Mouse (Mus musculus) yolk sac, embryonic 10.5 days (tissue): ENCODE results near the gene Gmppb.

ENCODE experiments used
- DNase-seq: peaks from one replicate; pipeline ENCODE4 v3.0.0-alpha.2; 2017; ENCODE audit warnings: low spot score

The Gmppb gene

DNA sequence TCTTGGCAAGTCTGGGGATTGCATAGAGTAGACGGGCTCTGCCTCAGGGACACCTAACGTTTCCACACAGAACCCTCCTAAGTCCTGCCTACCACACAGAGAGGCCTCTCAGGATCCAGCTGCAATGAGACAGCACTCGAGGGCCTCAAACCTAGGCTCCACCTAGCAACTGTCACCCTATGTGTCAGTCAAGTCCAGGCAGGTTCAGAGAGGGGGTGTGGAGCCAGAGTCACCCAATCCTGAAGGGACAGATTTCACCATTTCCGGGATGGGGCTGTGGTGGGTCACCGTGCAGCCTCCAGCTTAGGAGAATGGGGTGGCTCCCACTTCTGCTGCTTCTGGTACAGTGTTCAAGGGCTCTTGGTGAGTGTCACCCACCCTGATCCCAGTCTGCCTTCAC, 31.1 kb downstream of the Gmppb start, which contains the start of gene Mst1:
TSS of gene Mst1 (plus strand) at position 269 of the 400 bp plus-strand sequence.
- DNase-seq: no peak

DNA sequence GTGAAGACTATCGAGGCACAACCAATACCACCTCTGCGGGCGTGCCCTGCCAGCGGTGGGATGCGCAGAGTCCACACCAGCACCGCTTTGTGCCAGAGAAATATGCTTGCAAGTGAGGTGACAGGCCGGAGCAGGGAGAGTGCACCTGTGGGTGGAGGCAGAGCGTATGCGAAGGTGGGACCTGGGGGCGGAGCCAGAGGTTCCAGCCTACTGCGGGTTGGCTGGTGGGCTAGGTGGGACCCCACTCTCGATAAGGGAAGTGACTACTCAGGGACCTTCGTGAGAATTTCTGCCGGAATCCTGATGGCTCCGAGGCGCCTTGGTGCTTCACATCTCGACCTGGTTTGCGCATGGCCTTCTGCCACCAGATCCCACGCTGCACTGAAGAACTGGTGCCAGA, 33.5 kb downstream of the Gmppb start:
- DNase-seq: no peak

DNA sequence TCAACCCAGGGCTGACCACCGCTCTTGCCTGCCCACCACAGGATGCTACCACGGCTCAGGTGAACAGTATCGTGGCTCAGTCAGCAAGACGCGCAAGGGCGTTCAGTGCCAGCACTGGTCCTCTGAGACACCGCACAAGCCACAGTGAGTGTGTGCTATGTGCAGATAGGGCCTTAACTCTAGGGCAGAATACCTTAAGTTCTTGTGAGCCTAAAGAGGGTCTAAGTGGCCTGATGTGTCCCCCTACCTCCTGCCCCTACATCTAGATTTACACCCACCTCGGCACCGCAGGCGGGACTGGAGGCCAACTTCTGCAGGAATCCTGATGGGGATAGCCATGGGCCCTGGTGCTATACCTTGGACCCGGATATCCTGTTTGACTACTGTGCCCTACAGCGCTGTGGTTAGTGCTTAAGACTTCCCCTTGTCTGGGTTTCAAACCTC, 34.0 kb downstream of the Gmppb start, which contains the start of gene Rnf123:
TSS of gene Rnf123 (minus strand) at position 359 of the 444 bp plus-strand sequence.
- no peak for DNase-seq

DNA sequence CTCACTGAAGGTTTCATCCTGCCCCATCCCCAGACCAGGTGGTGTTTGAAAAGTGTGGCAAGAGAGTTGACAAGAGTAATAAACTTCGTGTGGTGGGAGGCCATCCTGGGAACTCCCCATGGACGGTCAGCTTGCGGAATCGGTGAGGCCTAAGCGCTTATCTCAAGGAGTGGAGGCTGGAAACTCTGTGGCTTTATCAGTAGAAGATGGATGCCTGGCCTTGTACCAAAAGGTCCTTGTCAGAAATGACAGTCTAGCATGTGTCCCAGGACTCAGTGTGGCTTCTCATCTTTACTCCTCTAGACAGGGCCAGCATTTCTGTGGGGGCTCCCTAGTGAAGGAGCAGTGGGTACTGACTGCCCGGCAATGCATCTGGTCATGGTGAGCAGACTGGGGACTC, 34.5 kb downstream of the Gmppb start:
- no peak for DNase-seq

GRCm38 (mm10) chr9:108085261-108085660, 36.2 kb downstream of the Gmppb start:
- no peak for DNase-seq

DNA sequence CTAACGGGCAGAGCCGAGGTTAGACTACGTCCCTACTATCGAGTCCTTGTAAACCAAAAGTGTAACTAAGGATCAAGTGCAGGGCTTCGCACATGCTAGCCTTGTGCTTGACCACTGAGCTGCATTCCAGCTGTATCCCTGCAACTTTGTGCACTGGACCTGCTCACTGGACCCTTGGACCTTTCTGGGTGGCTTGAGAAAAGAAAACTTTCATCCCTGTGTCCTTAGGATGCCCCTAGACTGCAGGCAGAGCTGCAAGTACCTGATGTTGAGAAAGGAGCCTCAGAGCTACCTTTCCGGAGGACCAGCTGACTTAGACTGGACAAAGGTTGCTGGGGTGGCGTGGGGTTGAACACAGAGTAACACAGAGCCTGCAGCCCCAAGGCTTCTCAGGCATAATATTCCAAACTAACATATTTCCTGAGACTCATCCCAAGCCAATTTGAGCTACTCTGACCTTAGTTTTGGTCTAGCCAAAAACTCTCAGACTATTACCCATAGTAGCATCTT, 41.6 kb downstream of the Gmppb start:
- no peak for DNase-seq

DNA sequence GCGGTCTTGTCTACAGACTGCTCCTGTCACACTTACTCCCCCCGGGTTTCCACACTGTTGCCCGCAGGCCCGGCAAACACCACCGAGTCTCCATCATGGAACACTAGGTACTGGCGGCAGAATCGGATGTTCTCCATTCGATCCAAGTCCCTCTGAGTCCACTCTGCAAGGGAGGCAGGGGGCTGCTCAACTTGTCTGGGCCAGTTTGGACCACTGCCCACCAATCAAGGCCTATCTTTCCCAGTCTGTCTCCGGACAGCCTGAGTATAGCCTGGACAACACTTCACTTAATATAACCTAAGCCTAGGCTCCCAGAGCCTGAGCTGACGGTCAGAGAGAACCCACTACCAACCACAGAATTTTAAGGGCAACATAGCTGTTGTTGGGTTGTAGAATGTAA, 44.5 kb downstream of the Gmppb start:
- no peak for DNase-seq

GRCm38 (mm10) chr9:108094184-108094941, 45.3 kb downstream of the Gmppb start, which contains the start of gene Apeh:
Gene Apeh, minus strand, starts transcription at chr9:108094606.
- DNase-seq: peak; percentile 98

DNA sequence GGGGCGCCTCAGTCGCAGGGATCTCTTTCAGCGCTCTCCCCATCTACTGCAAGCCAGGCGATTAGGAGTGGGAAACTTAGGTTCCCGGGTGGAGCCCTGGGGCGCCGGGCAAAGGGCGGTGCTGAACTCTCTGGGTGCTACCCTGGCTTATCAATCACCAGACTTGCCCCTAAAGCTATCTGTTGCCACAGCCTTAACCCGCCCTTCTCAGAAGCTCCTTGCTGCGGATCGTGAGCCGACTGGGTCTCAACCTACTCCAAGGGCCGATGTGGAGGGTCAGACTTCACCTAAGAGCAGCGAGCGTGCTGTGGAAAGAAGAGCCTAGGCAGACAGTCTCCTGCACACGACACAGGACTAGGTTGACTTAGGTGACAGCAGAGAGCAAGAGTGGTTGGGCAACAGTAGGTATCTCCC, 46.0 kb downstream of the Gmppb start:
- DNase-seq: peak; percentile 78

DNA sequence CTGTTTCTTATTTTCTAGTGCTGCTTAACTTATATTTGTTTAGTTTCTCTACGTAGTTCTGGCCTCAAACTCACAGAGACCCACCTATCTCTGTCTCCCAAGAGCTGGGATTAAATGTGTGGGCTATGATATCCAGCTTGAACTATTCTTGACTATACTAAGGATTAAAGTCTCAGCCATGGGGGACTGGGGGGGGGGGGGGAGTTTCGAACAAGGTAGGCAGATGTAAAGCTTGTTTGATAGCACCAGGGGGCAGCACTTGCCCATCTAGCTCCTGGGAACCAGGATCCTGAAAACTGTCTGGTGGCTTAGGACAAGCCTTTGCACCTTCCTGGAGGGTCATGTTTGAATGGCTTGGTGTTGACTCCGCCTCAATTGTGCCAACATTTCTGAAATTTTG, 46.5 kb downstream of the Gmppb start:
- DNase-seq: peak; percentile 77

DNA sequence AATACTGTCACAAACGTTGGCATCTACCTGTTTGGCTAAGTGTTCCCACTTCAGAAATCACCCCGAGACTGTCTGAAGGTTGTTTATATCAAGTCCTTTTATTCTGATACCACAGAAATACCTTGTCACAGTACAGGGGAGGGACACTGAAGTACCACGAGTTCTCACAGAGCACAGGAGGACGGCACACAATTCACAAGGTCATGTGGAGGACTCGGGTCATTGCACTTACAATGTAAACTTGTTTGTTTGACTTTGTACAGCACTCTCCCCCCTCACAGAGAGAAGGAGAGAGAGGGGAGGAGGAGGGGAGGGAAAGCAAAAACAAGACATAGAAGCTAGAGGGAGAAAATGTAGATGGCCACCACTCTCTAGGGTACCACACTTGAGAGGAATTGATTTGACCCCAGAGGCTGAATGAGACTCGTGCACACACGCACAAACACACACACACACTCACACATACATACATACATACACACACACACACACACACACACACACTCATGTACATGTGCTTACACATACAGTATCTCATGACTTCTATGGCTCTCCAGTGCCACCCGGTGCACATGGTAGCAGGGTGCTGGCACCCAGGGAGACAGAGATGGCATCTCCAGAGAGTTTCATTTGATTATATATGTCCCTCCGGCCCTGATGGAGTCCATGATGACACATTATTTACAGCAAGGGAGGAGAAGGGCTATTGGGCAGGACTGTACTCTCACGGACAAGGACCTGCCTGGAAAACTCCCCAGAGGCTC, 47.1 kb downstream of the Gmppb start:
- DNase-seq: peak; percentile 75

DNA sequence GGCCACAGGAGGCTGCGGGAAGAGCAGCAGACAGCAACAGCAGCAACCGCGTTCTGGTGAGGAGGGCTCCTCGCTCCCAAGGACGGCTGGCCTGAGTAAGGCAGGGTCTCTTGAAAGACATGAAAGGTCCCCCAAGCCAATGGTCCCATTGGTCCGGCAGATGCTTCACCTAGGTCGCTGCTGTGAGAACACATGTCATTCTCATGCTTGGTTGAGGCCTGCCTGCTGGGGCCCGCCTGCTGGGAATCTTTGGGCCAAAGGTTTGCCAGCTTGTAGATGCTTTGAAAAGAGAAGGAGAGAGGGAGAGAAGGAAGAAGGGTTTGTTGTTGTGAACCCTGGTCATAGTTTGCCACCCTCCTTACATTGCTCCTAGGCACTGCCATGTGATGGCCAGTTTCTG, 50.6 kb downstream of the Gmppb start:
- no peak for DNase-seq
